Mouse (Mus musculus) erythroid progenitor cell, adult 5-6 weeks (primary cell): ENCODE data around the gene Tmprss11c. TPM values are rescaled to one million over a fixed set of nuclear protein-coding genes. Genes with fewer than 3 reads are reported as not detected.
"Not testable (repeated sequence)": the region's sequence is repeated elsewhere in the genome, so short reads cannot be mapped to it uniquely, and the experiment has no call there.

Experiments used
- ATAC-seq: replicated peaks from 2 replicates; pipeline ENCODE4 v1.8.0; 2016; ENCODE audit warnings: moderate number of reproducible peaks, mild to moderate bottlenecking, moderate TSS enrichment, inconsistent platforms; ENCODE audit not compliant: poor library complexity, low FRiP score, severe bottlenecking
- total RNA-seq, 2 experiments: library from RNA; stranded (forward) in 1 of 2; stranded (reverse) in 1 of 2; fragments of 150-400 nt in 1 of 2; fragments of 186-747, 209-891 nt in 1 of 2; gene quantifications; 2 replicates each; pipeline versions ENCODE4 v1.2.3 to v1.2.4; 2015 to 2017; ENCODE audit warnings: low replicate concordance in 2 of 2

Gene Tmprss11c
- not detected in 2 replicates for total RNA-seq (2015; ENCODE audit: low replicate concordance)
- total RNA-seq (2017; ENCODE audit: low replicate concordance): not detected in 2 replicates

GRCm38 (mm10) chr5:86289208-86289607, at the start of gene Tmprss11c:
Tmprss11c (minus strand) TSS chr5:86289308.
- no peak for ATAC-seq

DNA sequence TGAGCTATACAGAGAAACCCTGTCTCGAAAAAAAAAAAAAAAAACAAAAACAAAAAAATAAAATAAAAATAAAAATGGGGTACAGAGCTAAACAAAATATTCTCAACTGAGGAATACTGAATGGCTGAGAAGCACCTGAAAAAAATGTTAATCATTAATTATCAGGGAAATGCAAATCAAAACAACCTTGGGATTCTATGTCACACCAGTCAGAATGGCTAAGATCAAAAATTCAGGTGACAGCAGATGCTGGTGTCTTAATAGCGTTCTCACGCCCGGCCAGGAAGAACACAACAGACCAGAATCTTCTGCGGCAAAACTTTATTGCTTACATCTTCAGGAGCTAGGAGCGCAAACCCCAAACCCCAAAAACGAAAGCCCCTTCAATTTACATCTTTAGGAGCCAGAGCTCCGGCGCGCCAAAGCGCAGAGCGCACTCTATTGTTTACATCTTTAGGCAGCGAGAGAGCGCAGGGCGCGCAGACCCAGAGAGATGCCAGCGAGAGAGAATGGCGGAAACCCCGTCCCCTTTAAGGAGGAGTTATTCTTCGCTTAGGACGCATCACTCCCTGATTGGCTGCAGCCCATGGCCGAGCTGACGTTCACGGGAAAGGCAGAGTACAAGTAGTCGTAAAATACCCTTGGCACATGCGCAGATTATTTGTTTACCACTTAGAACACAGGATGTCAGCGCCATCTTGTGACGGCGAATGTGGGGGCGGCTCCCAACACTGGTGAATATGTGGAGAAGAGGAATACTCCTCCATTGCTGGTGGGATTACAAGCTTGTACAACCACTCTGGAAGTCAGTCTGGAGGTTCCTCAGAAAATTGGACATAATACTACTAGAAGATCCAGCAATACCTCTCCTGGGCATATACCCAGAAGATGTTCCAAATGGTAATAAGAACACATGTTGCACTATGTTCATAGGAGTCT, 29.2 kb upstream of the Tmprss11c start:
- not testable (repeated sequence) for ATAC-seq

DNA sequence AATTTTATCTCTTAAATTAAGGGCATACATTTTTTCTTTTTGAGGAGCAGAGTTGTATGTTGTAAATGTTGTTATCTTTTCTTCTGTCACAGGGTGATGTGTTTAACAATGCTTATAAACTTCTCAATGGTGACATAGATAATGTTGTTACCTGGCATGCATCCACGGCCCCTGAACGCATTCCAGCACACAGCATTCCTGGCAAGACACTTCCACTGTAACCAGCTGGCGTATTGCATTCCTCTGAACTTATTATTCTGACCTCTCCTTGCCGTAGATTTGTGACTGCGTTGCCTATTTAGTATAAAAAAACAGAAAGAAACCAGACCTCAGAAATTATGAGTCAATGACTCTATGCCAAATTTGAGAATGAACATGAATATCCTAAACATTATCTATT, 17.0 kb upstream of the Tmprss11c start:
- no peak for ATAC-seq

DNA sequence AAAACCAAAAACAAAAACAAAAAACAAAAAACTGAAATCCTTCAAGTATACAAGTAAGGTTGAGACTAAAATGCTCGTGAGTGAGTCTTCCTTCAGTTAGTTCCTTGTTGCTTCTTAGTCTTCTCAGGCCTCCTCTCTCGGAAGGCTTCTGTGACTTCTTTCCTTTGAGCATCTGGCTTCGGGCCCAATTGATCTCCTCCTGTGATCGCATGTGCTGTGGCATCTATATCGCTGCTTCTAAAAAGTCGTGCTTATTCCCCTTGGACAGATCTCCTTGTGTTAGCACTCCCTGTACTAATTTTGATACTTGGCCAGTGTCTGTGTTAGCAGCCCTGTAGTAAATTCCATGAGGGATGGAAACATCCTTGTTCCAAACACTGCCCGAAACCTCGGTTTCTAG, 14.8 kb upstream of the Tmprss11c start:
- no peak for ATAC-seq

DNA sequence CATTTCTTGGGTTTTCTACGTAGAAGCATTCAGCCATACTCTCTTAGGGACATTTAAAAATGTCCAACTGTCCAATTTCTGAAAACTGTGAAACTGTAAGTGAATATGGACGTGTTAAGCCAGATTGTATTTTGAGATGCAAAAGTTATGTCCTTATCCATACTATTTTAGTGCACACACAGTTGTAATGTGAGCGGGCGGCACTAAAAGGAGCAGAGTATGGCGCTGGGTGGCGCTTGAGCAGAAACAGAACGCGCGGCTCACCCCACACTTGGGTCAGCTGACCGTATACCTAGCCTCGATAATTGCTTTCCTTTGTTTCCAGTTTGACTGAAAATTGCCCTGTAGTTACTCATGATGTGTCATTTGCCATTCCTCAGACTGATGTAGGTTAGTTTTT, 42.5 kb downstream of the Tmprss11c start:
- no peak for ATAC-seq

DNA sequence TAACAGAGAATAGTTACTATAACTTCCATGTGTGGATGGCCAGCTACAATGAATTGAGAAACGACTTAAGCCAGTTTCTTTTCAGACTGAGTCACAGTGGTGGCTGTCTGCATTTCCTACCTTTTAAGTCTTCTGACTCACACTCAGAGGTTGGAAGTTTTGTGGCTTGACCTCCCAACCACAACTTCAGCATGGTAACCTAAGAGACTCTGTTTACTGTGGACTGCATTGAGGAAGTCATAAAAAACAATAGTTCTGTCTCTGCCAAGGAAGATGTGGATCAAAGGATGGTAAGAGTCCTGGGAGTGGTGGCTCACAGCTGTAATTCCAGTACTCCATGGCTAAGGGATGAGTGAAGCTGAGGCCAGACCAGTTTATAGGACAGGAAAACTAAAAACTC, 44.2 kb downstream of the Tmprss11c start:
- no peak for ATAC-seq

DNA sequence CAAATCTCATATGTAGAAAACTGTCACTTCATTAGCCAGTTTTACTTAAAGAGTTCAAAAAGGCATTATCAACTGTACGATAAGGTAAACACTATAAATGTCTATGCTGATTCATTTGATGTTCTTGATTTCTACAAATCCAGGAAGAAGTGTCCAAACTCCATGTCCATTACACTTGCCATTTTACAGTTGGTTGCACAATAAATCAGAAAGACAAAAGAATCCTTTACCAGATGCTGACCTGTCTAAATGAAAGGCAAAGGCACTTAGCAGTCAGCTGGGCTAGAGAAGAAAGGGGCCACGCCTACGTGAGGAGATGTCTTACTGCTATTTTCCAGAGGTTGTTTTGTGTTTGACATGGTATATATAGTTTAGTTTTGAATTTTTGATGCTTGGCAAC, 44.8 kb downstream of the Tmprss11c start:
- no peak for ATAC-seq

GRCm38 (mm10) chr5:86227156-86227853, 61.8 kb downstream of the Tmprss11c start:
- ATAC-seq: no peak

- no peak for ATAC-seq
Measured at GRCm38 (mm10) chr5:86197801-86198200, 91.3 kb downstream of the Tmprss11c start, which contains the start of gene Gnrhr. Gnrhr (minus strand) TSS chr5:86197901.

DNA sequence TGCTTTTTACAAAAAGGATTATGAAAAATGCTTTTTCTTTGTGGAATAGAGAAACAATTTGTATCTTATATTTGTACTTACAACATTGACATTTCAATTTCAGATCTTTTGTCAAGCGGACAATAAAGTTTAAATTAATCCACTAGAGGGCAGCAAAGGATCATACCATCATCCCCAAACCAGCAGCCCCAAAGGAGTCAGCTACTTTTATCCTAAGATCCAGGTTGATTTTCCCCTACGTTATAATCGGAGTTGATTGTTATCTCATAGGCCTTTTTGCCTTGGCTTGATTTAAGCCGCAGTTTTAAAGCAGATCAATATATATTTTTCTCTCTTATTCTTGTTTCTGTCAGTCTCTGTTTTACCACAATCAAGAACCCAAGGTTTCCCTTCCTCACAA, 97.8 kb downstream of the Tmprss11c start:
- no peak for ATAC-seq

DNA sequence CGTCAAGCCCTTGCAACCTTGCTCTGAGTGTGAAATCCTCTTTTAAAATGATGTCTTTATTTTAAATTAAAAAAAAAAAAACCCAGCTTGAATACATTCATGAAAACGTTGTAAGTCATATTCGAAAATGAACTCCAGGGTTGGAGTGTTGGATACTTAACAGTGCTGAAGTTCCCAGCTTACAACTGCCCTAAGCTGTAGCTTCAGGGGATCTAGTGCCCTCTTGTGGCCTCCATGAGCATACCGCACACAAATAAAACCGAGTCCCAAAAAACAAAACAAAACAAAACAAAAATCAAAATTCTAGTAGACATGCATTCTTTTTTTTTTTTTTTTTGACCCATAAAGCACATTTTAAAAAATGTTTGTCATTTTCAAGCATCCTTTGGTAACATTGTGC, 98.3 kb downstream of the Tmprss11c start:
- peak; percentile 76 for ATAC-seq

DNA sequence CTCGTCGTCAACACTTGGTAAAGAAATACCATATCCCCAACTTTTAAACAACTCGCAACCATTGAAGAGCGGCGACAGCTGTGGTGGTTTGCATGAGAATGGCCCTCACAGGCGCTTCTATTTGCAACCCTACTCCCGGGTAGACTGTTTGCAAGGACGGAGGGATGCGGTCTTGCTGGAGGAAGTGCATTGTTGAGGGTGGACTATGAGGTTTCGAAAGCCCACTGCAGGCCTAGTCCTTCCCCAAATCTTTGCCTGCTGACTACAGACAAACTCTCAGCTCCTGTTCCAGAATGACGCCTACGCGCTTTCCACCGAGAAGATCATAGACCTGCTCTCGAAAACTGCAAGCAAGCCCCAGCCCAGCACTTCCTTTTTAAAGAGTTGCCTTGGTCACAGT, 98.8 kb downstream of the Tmprss11c start:
- no peak for ATAC-seq

DNA sequence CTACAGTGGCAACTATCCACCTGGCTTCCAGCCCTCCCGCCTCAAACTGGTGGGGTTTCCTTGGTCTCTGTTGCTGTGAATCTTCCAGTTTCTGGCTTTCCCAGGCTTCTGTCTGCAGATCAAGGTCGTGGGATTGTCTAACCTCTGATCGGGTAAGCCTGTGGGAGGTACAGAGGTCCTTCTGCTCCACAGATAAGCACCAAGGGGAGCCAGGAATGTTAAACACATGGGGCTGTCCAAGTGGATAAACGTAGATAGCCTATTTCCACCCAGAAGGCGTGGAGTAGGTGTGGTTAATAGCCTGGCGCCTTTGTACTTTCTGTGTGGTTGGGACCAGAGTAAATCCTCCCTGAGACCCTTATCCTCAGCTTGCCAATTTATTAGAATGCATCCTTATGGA, 101.7 kb downstream of the Tmprss11c start:
- no peak for ATAC-seq

Other genes with a start within 250 kb of the Tmprss11c start
- gene Cenpc1, start 223.7 kb downstream of the Tmprss11c start, total RNA-seq (2015; ENCODE audit: low replicate concordance): 176 and 205 TPM in 2 replicates
- gene Cenpc1, start 223.7 kb downstream of the Tmprss11c start, total RNA-seq (2017; ENCODE audit: low replicate concordance): 163 and 170 TPM in 2 replicates
- gene Stap1, start 217.6 kb downstream of the Tmprss11c start, total RNA-seq (2015; ENCODE audit: low replicate concordance): 16.2 and 30.6 TPM in 2 replicates
- 4.7 and 5.9 TPM in 2 replicates for gene Stap1, start 217.6 kb downstream of the Tmprss11c start, total RNA-seq (2017; ENCODE audit: low replicate concordance)
- 10.1 and 13.0 TPM in 2 replicates for gene Uba6, start 116.5 kb downstream of the Tmprss11c start, total RNA-seq (2015; ENCODE audit: low replicate concordance)
- 5.6 and 10.7 TPM in 2 replicates for gene Uba6, start 116.5 kb downstream of the Tmprss11c start, total RNA-seq (2017; ENCODE audit: low replicate concordance)
- not detected in 2 replicates for gene Gnrhr, start 91.4 kb downstream of the Tmprss11c start, total RNA-seq (2015; ENCODE audit: low replicate concordance)
- gene Gnrhr, start 91.4 kb downstream of the Tmprss11c start, total RNA-seq (2017; ENCODE audit: low replicate concordance): not detected in 2 replicates
- gene Tmprss11d, start 84.1 kb upstream of the Tmprss11c start, total RNA-seq (2015; ENCODE audit: low replicate concordance): not detected in 2 replicates
- not detected in 2 replicates for gene Tmprss11d, start 84.1 kb upstream of the Tmprss11c start, total RNA-seq (2017; ENCODE audit: low replicate concordance)
- gene Tmprss11a, start 179.7 kb upstream of the Tmprss11c start, total RNA-seq (2015; ENCODE audit: low replicate concordance): not detected in 2 replicates
- not detected in 2 replicates for gene Tmprss11a, start 179.7 kb upstream of the Tmprss11c start, total RNA-seq (2017; ENCODE audit: low replicate concordance)
- gene Tmprss11g, start 229.3 kb upstream of the Tmprss11c start, total RNA-seq (2015; ENCODE audit: low replicate concordance): not detected in 2 replicates
- gene Tmprss11g, start 229.3 kb upstream of the Tmprss11c start, total RNA-seq (2017; ENCODE audit: low replicate concordance): not detected in 2 replicates